ENCODE assay signal across 9 mouse cellular contexts in genomic region chr5:101688581-101688980, GRCm38 (mm10). TPM values are rescaled to one million over a fixed set of nuclear protein-coding genes. Genes with fewer than 3 reads are reported as not detected.
DNase-seq lines count a peak whose midpoint lies in the region; ATAC-seq and TF ChIP-seq lines count a peak whose summit lies in the region.
"Had no signal": no experiment of that assay in that cellular context is flagged by ENCODE, and none has a peak within 500 bp of the region (broad histone marks: within the 10 kb centered on the region; RNA-seq: fewer than 3 reads in every experiment).

No protein-coding gene starts in this region.

- H3K27me3 ChIP-seq in heart, embryonic 11.5 days (ENCODE audit: control insufficient read depth, insufficient read depth, low read length), result no peaks in the 10 kb centered on the region; the same call in 1 of the 2 replicates
- H3K27me3 ChIP-seq in Patski, result peaks cover 22% of the 10 kb centered on the region
- no peaks in the 10 kb centered on the region for H3K27me3 ChIP-seq in forebrain, embryonic 16.5 days (replicated peaks; ENCODE audit: control insufficient read depth, insufficient read depth, low read length)
- H3K27me3 ChIP-seq in liver, embryonic 11.5 days (replicated peaks; ENCODE audit: control insufficient read depth, insufficient read depth, low read length), result no peaks in the 10 kb centered on the region
- H3K27me3 ChIP-seq: CH12.LX had no signal

- POLR2A ChIA-PET in Patski (lab: Charles Lee), result no interaction called here

- no peaks in the 10 kb centered on the region for H3K36me3 ChIP-seq in heart, embryonic 11.5 days (ENCODE audit: control insufficient read depth, insufficient read depth, low read length)
- H3K36me3 ChIP-seq in forebrain, embryonic 16.5 days (ENCODE audit: control insufficient read depth, insufficient read depth), result no peaks in the 10 kb centered on the region
- no peaks in the 10 kb centered on the region for H3K36me3 ChIP-seq in liver, embryonic 11.5 days (ENCODE audit: control insufficient read depth, insufficient read depth, low read length)

- in situ Hi-C loops in Patski (cut with MboI; ENCODE audit: low pct_unique_long_range_greater_than_20kb), result loop anchor here (25.0 kb wide), 1 partner anchor 976 kb away; the partner anchor contains the start of gene Hpse

- no peak for DNase-seq in heart, postnatal 10 days
- no peak for DNase-seq in Patski (ENCODE audit: low read depth, low spot score)
- DNase-seq in liver, embryonic 11.5 days (ENCODE audit: low spot score), result peak; percentile 43
- DNase-seq in retina, postnatal 1 day, result peak; percentile 82
- no peak for DNase-seq in gastrocnemius, postnatal 14 days

- H3K4me3 ChIP-seq in heart, embryonic 11.5 days (ENCODE audit: low read depth, low read length), result no peak overlapping the region
- H3K4me3 ChIP-seq in forebrain, embryonic 16.5 days (replicated peaks; ENCODE audit: low read length), result no peak overlapping the region
- H3K4me3 ChIP-seq in liver, embryonic 11.5 days (ENCODE audit: low read depth, low read length), result no peak overlapping the region

- intact Hi-C loops in heart, postnatal 10 days (cut with DNase I), result no loop called here
- intact Hi-C loops in gastrocnemius, postnatal 14 days (cut with DNase I; ENCODE audit: low total_unique reads), result no loop called here

- WGBS in heart, embryonic 11.5 days (ENCODE audit: insufficient replicate concordance), result 17% methylated on average over 15 of the region's 15 CpGs
- WGBS in forebrain, embryonic 16.5 days, result 12% methylated on average over 15 of the region's 15 CpGs
- 24% methylated on average over 15 of the region's 15 CpGs for WGBS in liver, embryonic 11.5 days

- H3K4me2 ChIP-seq in heart, embryonic 11.5 days, result peak overlapping the region; percentile 22; the same call in 1 of the 2 replicates
- peak overlapping the region; percentile 26 for H3K4me2 ChIP-seq in forebrain, embryonic 16.5 days (ENCODE audit: low read length)
- H3K4me2 ChIP-seq in liver, embryonic 11.5 days, result no peak overlapping the region; the same call in 1 of the 2 replicates

- peak; percentile 42 for TF ChIP-seq CTCF in Patski (IDR thresholded peaks at IDR 0.05)

- CTCF ChIA-PET in Patski (lab: Charles Lee), result no interaction called here

- no peaks in the 10 kb centered on the region for H3K9me3 ChIP-seq in heart, embryonic 11.5 days (replicated peaks; ENCODE audit: control insufficient read depth, low read length)
- H3K9me3 ChIP-seq in forebrain, embryonic 16.5 days (ENCODE audit: control insufficient read depth, low read length), result no peaks in the 10 kb centered on the region
- no peaks in the 10 kb centered on the region for H3K9me3 ChIP-seq in liver, embryonic 11.5 days (ENCODE audit: control insufficient read depth, low read length)

- no peaks in the 10 kb centered on the region for H3K4me1 ChIP-seq in heart, embryonic 11.5 days (ENCODE audit: control insufficient read depth, insufficient read depth, low read length)
- H3K4me1 ChIP-seq in forebrain, embryonic 16.5 days (replicated peaks; ENCODE audit: control insufficient read depth, insufficient read depth, low read length), result 0 out of 2 replicates have a peak, but pooled peaks cover 3% of the 10 kb centered on the region
- H3K4me1 ChIP-seq in liver, embryonic 11.5 days (replicated peaks; ENCODE audit: control insufficient read depth, insufficient read depth, low read length), result no peaks in the 10 kb centered on the region

- ATAC-seq in heart, embryonic 11.5 days (replicated peaks; ENCODE audit: insufficient number of reproducible peaks, low FRiP score, low TSS enrichment), result no peak
- no peak for ATAC-seq in Patski
- no peak for ATAC-seq in forebrain, embryonic 16.5 days
- no peak for ATAC-seq in liver, embryonic 11.5 days (replicated peaks; ENCODE audit: low FRiP score)
- no peak for ATAC-seq in activated CD4-positive, CD25-positive, alpha-beta regulatory T cell, adult 4 months

- no peak overlapping the region for H3K27ac ChIP-seq in heart, embryonic 11.5 days (ENCODE audit: low read depth, low read length)
- no peak overlapping the region for H3K27ac ChIP-seq in forebrain, embryonic 16.5 days (ENCODE audit: low read length)
- H3K27ac ChIP-seq in liver, embryonic 11.5 days (ENCODE audit: low read depth, low read length), result no peak overlapping the region

- no peak overlapping the region for H3K9ac ChIP-seq in heart, embryonic 11.5 days (ENCODE audit: low read depth, low read length)
- H3K9ac ChIP-seq in forebrain, embryonic 16.5 days (replicated peaks; ENCODE audit: low read depth, low read length), result no peak overlapping the region
- H3K9ac ChIP-seq in liver, embryonic 11.5 days (ENCODE audit: low read depth, low read length), result no peak overlapping the region

RNA-seq across cellular contexts. Expression of gene Nkx6-1, which starts 23.8 kb away (rescaled TPM):
- 0.07 and 0.29 TPM in 2 replicates for polyA plus RNA-seq in heart, embryonic 11.5 days (2014; fragmentation: Nextera tagmentation; extraction: Ambion mirVana)
- total RNA-seq in heart, postnatal 10 days (2021), result under 1 TPM; 0.10 to 0.12 TPM
- not detected for polyA plus RNA-seq in Patski (2021)
- 0.06 TPM in 1 of 2 replicates, not detected in the other for polyA plus RNA-seq in forebrain, embryonic 16.5 days (2015; fragmentation: Nextera tagmentation; extraction: Ambion mirVana)
- polyA plus RNA-seq in liver, embryonic 11.5 days (2014; fragmentation: Nextera tagmentation; extraction: Ambion mirVana), result 0.37 and 0.60 TPM in 2 replicates
- not detected for polyA plus RNA-seq in activated CD4-positive, CD25-positive, alpha-beta regulatory T cell, adult 4 months (2017; shearing (Covaris generic))
- total RNA-seq in gastrocnemius, postnatal 14 days (2021), result not detected
- total RNA-seq: CH12.LX had no signal

Comparison
In these comparisons a context has a peak if more than half of its experiments do, and no peak if none do; other contexts are left out.
1. DNase-seq: peak in liver, embryonic 11.5 days (single experiment) and retina, postnatal 1 day (single experiment); none in heart, postnatal 10 days (0 of 2), Patski (single experiment) and gastrocnemius, postnatal 14 days (single experiment).